Mouse (Mus musculus) G1E (cell line): ENCODE results near the gene Sfrp2.

ENCODE experiments used
- CTCF ChIP-seq: IDR thresholded peaks from 2 replicates; pipeline ENCODE4 v1.5.1; 2012; ENCODE audit warnings: low read depth, low read length, inconsistent platforms, mixed read lengths
- GATA1 ChIP-seq: IDR thresholded peaks from 2 replicates; pipeline ENCODE4 v1.6.1; 2012; ENCODE audit warnings: borderline replicate concordance, low read length, inconsistent platforms, mixed read lengths
- POLR2AphosphoS5 ChIP-seq: IDR thresholded peaks from 2 replicates; pipeline ENCODE4 v1.6.1; 2012; ENCODE audit warnings: low read depth, low read length, inconsistent platforms; ENCODE audit not compliant: insufficient replicate concordance
- TAL1 ChIP-seq: conservative IDR thresholded peaks from 2 replicates; pipeline ENCODE4 v1.6.1; 2012; ENCODE audit warnings: low read depth, low read length, inconsistent platforms, mixed read lengths

DNA sequence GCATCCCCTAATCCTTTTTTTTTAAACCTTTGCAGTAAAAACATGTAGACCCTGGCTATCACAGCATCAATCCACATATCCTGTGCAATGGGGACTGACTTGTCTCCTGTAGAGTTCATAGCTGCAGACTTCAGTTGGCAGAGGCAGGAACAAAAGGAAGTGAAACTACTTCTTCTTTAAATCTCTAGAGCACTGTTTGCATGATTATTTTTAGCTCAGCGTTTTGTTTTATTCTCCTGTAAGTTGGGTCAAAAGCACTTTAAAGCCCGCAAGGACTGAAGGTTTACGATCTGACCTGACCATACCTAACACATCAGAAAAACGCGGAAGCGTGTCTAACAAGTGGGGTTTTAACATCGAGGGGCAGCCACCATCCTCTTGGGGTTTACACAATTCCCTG, 45.9 kb downstream of the Sfrp2 start:
- TF ChIP-seq CTCF (no peak), GATA1 (no peak), POLR2AphosphoS5 (no peak), TAL1 (no peak)
